Mouse (Mus musculus) c-Kit-positive CD71-negative TER-119-negative erythroid progenitor cells, embryonic 14.5 days (primary cell): ENCODE measurements at regions not wholly inside any gene's neighbourhood (a gene's known extent, or its start where the extent isn't known, plus 50 kb on each side); places are given as distances from the start of the nearest gene placed in this dataset.
"Not testable (repeated sequence)": the region's sequence is repeated elsewhere in the genome, so short reads cannot be mapped to it uniquely, and the experiment has no call there.

Experiments
- DNase-seq: peaks from one replicate; pipeline ENCODE4 v3.0.0-alpha.2; 2013; ENCODE audit warnings: low read depth

- no peak for DNase-seq
These were observed 54.3 kb upstream of the Ddr1 start for GRCm38 (mm10) chr17:35758769-35759168.

GRCm38 (mm10) chr17:35759740-35760139 lies 55.3 kb upstream of the Ddr1 start:
- DNase-seq: no peak

- no peak for DNase-seq
These were observed 58.2 kb upstream of the Ddr1 start for GRCm38 (mm10) chr17:35762614-35763013.

- no peak for DNase-seq
These were observed 58.4 kb upstream of the Ier3 start for GRCm38 (mm10) chr17:35763101-35763500.

GRCm38 (mm10) chr17:35763866-35764265 lies 57.6 kb upstream of the Ier3 start:
- peak; percentile 58 for DNase-seq

GRCm38 (mm10) chr17:35766406-35766805 lies 55.1 kb upstream of the Ier3 start:
- DNase-seq: no peak

- DNase-seq: no peak
These were observed 52.1 kb upstream of the Ier3 start for GRCm38 (mm10) chr17:35769175-35769960.

- not testable (repeated sequence) for DNase-seq
These were observed 51.6 kb upstream of the Ier3 start for GRCm38 (mm10) chr17:35769961-35770276.

- no peak for DNase-seq
These were observed 50.9 kb upstream of the Ier3 start for GRCm38 (mm10) chr17:35770599-35770998.

- no peak for DNase-seq
These were observed 49.7 kb upstream of the Ier3 start for GRCm38 (mm10) chr17:35771656-35772405.
